Mouse (Mus musculus) midbrain, embryonic 11.5 days (tissue): ENCODE measurements around the gene Ppt1. TPM values are rescaled to one million over a fixed set of nuclear protein-coding genes. Genes with fewer than 3 reads are reported as not detected.

ENCODE experiments used
- polyA plus RNA-seq: library from polyadenylated mRNA; unstranded; fragments of >200 nt; fragmentation: Nextera tagmentation; extraction: Ambion mirVana; gene quantifications from 2 replicates; pipeline ENCODE4 v1.2.1, GENCODE M21; 2014

Ppt1 gene
- polyA plus RNA-seq, 1 experiment from 2014 or later: 63.7 TPM

Other genes with a start within 250 kb of the Ppt1 start
- not detected in 2 replicates for gene 9530002B09Rik, start 147.0 kb upstream of the Ppt1 start, polyA plus RNA-seq
- gene Cap1, start 49.8 kb downstream of the Ppt1 start, polyA plus RNA-seq: 69.7 and 74.4 TPM in 2 replicates
- 22.8 and 27.2 TPM in 2 replicates for gene Mfsd2a, start 124.9 kb downstream of the Ppt1 start, polyA plus RNA-seq
- 106 and 108 TPM in 2 replicates for gene Mycl, start 159.4 kb downstream of the Ppt1 start, polyA plus RNA-seq
- gene Trit1, start 180.4 kb downstream of the Ppt1 start, polyA plus RNA-seq: 26.8 and 29.0 TPM in 2 replicates